Mouse (Mus musculus): ENCODE results near the gene Nup188.
A peak's percentile ranks its signal among the peaks of the same experiment; 100 is the strongest.

Gene Nup188

DNA sequence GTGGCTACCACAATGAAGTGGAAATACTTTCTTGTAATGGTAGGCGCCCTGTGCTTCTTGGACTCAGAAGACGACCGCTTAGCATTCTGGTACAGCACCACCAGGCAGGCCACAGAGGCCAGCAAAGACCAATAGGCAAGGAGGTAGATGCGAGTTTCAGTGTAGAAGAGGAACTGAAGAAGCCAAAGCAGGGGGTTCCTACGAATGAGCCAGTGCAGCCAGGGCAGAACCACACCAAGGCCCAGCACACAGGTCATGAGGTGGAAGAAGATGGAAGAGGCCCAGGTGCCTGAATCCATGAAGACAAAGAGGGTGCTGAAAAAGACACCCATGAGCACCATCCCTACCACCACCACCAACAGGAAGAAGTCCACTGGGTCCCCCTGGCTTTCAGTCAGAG, 1.2 kb upstream of the Nup188 start:
- DNase-seq (ENCODE audit: low read depth, low spot score) = no peak

DNA sequence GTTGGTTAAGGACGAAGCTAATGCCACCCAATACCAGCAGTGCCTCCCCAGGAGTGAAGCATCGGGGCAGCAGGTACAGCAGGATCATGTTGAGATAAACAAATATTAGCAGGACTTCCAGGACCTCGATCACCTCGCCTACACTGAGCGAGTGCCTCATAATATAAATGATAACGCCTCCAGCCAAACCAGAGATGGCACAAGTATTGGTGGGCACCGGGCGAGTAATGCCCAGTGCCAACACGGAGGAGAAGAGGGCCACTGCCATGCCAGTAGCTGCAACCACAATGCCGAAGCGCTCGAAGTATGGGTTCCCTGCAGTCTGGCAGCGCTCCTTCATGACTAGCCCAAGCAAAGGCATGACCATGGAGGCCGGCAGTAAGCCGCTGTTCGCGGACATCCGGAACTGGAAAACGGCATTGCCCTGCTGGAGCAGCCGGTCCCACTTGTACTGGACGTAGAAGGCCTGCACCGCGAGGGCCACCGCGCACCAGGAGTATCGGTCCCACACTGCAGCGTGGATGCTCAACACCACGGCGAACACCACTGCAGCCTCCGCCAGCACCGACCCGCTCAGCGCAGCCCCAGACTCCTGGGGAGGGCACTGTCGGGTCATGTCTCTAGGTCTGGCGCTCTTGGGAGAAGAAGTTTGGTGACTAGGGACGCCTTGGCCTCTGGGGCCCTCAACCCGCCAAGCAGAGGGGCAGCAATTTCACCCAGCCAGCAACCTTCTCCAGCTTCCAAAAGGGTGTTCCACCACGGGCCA, 598 bp upstream of the Nup188 start:
- no peak for DNase-seq (ENCODE audit: low read depth, low spot score)

DNA sequence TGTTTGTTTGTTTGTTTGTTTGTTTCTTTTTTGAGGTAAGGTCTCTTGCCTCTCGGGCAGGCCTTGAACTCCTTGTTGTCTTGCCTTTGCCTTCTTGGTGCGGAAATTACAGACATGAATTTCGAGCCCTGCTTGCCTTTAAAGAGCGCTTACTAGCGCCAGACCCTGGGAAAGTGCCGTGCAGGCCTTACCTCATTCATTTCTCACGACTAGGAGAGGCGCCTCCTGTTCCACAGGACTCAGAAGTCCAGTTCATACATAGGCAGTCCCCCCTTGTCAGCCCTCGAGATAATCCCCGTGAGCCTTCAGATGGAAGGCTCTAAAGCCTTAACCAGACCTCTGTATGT, 803 bp downstream of the Nup188 start:
- peak; percentile 51 for DNase-seq (ENCODE audit: low read depth, low spot score)

DNA sequence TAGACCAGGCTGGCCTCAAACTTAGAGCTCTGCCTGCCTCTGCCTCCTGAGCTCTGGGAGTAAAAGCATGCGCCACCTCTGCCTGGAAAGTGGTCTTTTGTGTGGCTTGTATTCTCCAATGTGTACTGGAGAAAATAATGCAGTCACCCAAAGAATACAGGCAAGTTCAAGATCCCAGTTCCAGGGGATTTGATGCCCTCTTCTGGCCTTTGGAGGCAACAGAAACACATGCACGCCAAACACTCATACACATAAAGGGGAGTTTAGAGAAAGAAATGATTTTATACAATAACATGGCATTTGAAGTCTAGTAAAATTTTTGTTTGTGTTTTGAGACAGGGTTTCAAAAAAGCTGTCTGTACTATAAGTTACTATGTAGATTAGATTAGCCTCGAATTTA, 13.3 kb downstream of the Nup188 start:
- peak; percentile 39 for DNase-seq (ENCODE audit: low read depth, low spot score)

DNA sequence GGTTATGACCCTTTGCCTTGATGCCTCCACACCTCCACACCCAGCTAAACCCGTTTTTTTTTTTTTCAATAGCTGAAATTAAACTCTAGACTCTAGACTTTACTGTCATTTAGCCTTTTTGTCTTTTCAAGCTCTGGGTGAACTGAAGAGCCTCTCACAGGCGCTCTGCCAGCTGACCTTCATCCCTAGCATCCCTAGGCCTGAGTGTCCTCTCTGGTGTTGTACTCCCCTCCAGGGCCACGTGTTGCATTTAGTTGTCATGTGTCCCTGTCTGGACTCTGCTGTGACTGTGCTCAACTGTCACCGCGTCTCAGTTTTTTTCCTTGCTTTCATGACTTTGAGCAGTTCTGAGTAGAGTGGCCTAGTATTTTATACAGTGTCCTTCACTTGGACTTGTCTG, 13.8 kb downstream of the Nup188 start:
- no peak for DNase-seq (ENCODE audit: low read depth, low spot score)

DNA sequence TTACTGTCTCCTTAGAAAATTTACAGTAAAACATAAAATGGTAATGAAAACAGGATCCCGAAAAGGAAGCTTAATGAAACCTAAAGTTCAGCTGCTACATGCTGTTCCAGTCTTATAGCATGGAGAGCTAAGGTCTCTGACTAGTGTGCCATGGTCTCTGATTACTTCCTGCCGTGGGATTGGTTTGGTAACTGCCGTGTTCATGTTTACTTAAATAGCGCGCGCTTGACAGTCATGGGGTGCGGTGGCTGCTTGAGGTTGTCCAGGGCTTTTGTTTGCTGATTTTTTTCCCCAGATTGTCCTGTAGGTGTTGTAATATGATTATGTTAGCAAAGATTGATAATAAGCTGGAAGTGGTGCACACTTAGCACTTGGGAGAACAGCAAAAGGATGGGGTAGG, 19.9 kb downstream of the Nup188 start:
- no peak for DNase-seq (ENCODE audit: low read depth, low spot score)

DNA sequence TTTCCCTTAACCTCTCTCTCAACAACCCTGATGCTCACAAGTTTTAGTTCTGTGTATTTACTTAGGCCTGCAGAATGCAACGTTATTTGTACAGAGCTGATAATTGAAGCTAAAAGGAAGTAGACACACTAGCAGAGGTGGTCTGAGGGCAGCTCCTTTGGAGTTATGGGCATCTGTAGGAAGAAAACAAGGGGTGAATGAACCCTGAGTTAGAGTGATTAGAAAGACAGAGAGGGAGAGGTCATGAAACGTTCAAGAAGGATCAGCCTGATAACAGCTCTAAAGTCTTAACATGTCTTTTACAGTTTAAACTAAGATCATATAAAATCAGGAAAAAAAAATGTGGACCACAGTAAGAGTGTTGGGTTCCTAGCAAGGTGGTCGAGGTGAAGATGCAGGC, 23.2 kb downstream of the Nup188 start:
- DNase-seq (ENCODE audit: low read depth, low spot score) = no peak

DNA sequence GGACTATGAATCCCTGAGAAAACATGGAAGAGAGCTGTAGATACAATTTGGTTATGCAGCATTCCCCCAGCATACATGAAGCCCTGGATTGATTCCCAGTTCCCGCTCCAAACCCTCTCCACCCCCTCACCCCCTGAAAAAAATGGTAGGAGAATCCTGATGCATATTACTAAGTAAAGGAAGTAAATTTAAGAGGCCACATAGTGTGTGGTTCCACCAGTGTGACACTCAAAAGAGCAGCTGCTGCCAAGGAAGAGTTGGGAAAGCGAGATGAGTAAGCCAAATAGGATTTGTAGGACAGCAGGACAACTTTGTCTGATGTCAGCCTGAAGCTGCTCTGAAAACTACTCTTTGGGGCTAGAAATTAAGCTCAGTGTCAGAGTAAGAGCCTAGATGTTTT, 25.3 kb downstream of the Nup188 start:
- no peak for DNase-seq (ENCODE audit: low read depth, low spot score)

DNA sequence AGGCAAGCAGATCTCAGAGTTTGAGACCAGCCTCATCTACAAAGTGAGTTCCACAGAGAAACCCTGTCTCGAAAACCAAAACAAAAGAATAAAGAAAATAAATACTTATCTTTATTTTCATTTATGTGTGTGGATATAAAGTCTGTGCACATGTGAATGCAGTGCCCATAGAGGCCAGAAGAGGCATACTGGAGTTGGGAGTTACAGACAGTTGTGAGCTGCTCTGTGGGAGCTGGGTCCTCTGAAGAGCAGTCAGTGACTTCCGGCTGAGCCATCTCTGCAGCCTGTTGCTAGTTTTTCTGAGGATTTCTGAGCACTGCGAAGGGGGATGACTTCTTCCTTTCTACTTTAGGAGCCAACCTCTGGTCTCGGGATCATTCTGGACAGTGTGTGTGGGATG, 29.9 kb downstream of the Nup188 start:
- DNase-seq (ENCODE audit: low read depth, low spot score) = peak; percentile 64

DNA sequence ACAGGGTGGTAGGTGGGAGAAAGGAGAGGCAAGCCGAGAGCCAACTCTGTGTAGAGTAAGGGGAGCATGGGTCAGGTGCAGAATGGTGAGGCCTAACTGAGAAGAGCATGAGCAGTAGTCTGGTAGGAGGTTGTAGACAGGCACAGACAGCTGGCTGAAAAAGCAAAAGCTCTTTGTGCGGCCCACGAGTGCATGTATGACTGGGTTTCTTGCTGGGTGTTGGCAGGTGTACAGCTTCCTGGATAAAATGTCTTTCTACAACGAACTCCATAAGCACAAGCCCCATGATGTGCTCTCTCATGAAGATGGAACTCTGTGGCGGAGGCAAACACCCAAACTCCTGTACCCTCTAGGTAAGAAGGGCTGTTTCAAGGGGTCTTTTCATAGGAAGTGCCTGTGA, 30.8 kb downstream of the Nup188 start:
- no peak for DNase-seq (ENCODE audit: low read depth, low spot score)

DNA sequence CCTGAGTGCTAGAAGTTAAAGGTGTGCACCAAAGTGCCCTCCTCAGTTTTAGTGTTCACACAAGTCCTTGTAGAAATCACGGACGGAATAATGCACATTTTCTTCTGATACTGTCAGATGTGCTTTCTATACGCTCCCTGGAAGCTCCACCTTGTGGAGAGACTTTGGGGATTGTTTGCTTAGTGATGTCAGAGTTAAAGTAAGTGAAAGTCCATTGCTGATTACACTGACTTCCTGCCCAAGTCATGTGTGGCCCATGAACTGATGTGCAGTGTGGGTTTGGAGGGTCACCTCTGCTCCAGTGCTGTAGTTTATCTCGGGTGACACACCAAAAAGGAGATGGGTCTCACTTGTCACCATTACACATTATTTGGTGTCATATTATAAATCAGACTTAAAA, 33.1 kb downstream of the Nup188 start:
- DNase-seq (ENCODE audit: low read depth, low spot score) = no peak

DNA sequence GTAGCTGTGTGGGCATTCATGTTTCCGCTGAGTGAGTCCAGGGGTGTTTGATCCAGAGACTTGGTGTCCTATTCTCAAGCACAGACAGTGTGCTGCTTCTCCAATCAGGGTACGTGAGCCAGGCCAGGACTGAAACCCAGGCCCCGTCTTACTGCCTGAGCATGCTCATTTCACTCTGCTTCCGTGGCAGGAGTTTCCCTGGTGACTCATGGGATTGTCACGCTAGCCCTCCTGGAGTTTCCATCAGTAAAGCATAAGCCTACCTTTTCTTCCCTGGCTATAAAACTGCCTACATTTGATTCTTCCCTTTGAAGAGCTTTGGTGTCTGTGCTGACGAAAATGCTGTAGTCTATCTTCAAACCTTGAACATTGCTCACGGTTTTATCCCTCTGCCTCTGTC, 36.9 kb downstream of the Nup188 start:
- no peak for DNase-seq (ENCODE audit: low read depth, low spot score)

DNA sequence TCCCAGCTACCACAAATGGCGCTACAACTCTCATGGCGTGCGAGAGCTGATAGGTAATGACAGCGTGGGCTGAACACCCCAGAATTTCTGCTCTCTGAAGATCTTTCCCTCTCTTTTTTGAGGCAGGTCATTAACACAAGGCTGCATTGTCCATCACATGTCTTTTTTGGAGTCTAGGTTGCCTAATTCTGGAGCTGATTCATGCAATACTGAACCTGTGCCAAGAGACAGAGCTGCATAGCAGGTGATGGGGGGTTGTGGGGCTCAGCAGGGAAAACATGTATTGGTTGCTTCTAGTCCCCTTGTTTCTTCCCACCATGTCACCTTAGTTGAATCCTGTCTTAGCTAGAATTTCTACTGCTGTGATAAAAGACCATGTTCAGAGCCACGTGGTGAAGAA, 39.1 kb downstream of the Nup188 start:
- DNase-seq (ENCODE audit: low read depth, low spot score) = no peak

DNA sequence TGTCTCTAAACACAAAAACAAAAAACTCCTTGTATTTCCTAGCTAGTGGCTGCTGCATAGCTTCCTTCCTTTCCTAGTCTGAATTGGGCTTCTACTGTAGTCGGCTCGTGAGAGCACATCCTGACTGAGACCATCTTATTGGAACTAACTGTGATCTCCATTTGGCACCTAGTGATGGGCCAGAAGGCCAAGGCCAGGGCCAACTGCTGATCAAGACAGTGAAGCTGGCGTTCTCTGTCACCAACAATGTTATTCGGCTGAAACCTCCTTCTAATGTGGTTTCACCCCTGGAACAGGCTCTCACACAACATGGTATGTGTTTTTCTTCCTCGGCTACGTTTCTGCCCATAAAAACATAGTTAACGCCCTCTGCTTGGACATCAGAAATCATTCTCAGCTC, 41.1 kb downstream of the Nup188 start:
- DNase-seq (ENCODE audit: low read depth, low spot score) = no peak

DNA sequence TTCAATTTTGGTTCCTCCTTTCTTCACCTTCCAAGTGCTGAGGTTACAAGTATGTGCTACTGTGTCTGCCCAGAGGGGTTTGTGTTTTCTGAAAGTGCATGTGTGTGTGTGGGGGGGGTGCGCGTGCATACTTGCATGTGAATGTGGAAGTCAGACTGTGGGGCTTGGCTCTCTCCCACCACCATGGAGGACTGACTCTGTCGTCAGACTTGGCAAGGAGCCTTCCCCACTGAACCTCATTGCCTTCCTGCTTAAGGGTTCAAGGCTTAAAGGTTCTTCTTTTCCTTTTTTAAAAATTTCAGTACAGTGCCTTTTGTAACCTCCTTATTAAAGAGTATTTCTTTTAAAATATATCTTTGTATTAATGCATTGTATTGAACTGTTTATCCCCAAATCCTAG, 42.6 kb downstream of the Nup188 start:
- DNase-seq (ENCODE audit: low read depth, low spot score) = no peak

DNA sequence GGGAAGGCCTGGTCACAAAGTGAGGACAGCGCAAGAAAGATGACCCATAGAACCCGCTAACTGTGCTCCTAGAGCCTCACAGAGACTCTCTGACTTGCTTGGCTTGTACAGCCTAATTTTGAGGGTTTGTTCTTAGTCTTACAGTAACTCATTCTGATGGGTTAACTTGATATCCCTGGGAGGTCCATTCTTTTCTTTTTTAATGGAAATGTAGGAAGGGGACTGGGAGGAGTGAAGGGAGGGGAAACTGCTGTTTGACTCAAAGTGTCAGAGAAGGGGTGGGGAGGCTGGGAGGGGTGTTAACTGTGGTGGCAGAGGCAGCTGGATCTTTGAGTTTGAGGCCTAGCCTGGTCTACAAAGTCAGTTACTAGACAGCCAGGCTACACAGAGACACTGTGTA, 49.1 kb downstream of the Nup188 start:
- peak; percentile 96 for DNase-seq (ENCODE audit: low read depth, low spot score)

DNA sequence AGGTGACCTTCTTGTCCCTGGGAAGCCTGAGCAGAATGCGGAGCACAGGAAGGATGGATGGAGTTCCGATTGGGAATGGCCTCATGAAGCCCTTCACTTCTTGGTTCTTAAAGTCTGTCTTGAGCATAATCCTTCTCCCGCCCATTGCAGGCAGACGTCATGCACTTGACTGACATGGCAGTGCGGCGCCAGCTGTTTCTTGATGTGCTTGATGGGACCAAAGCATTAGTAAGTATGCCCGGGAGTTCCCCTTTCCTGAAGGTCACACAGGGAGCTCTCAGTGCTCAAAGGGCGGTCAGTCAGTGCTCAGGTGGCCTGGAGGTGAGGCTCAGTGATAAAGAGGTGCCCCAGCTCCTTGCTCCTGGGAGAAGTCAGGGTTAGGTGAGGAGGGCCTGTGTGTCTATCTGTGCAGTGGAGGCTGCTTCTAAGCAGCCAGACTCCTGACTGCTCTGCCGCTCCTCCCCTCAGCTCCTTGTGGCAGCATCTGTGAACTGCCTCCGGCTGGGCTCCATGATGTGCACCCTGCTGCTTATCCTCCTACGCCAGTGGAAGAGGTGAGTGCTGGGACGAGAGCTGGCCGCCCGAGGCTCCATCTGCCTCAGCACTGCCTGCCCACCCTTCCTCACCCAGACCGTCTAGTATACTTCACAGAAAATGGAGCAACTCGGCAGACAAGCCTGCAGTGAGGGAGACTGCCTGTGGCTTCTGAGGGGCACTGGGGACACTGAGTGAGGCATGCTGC, 50.1 kb downstream of the Nup188 start:
- peak; percentile 78 for DNase-seq (ENCODE audit: low read depth, low spot score)

DNA sequence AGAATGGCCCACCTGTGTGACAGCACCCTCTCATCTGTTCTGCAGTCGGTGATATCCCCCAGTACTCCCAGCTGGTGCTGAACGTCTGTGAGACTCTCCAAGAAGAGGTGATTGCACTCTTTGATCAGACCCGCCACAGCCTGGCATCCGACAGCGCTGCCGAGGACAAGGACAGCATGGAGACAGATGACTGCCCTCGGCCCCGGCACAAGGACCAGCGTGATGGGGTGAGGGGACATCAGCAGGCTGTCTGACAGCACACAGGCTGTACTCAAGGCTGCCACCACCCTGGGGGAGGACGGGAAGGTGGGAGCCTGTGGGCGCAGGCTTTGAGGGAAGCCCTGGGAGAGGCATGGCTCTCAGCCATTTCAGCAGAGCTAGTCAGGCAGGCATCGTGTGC, 51.0 kb downstream of the Nup188 start:
- DNase-seq (ENCODE audit: low read depth, low spot score) = no peak

DNA sequence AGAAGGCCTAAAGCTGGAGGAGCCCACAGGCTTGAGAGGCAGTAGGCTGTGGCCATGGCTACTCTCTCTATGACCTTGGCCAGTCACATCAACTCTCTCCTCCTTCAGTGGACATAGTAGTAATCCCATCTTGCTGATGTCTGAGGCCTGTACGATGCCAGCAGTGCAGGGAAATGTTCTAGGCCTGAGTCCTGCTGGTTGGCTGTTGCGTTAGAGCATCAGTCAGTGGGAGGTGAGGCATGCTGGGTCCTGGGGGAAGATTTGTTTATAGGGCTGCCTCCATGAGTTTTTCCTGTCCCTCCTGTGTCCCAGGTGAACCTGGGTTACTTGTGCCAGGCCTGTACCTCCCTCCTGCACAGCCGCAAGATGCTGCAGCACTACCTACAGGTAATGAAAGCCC, 55.9 kb downstream of the Nup188 start:
- DNase-seq (ENCODE audit: low read depth, low spot score) = no peak

DNA sequence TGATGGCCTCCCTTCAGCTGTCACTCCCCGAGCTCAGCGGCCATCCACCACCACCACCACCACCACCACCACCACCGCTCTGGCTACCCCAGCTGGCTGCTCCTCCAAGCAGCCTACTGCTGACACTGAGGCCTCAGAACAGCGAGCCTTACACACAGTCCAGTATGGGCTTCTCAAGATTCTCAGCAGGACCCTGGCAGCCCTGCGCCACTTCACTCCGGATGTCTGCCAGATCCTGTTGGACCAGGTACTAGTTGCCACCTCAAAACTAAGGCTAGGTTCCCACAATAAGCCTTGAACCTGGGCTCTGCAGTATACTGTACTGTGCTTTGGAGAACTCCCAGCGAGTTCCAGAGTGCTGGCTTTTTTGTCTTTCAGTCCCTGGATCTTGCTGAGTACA, 56.3 kb downstream of the Nup188 start:
- no peak for DNase-seq (ENCODE audit: low read depth, low spot score)

DNA sequence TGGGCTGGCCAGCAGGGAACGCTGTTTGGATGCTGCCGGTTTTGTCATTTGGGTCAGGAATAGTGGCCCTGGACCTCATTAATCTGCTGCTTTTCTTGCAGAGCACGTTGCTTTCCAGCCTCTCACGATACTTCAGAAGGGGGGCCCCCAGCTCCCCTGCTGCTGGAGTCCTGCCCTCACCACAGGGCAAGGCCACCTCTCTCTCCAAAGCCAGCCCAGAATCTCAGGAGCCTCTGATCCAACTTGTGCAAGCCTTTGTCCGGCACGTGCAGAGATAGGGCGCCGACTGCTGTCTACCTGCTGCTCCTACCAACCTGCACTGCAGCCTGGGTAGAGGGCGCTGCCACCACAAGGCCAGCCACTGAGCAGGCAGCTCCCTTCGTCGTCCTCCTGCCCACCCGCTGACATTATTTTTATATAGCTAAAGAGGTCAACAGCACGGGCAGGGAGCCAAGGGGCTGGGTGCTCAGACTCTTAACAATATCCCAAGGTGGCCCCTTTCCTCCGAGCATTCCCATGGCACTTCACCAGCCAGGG, 57.5 kb downstream of the Nup188 start:
- no peak for DNase-seq (ENCODE audit: low read depth, low spot score)

DNA sequence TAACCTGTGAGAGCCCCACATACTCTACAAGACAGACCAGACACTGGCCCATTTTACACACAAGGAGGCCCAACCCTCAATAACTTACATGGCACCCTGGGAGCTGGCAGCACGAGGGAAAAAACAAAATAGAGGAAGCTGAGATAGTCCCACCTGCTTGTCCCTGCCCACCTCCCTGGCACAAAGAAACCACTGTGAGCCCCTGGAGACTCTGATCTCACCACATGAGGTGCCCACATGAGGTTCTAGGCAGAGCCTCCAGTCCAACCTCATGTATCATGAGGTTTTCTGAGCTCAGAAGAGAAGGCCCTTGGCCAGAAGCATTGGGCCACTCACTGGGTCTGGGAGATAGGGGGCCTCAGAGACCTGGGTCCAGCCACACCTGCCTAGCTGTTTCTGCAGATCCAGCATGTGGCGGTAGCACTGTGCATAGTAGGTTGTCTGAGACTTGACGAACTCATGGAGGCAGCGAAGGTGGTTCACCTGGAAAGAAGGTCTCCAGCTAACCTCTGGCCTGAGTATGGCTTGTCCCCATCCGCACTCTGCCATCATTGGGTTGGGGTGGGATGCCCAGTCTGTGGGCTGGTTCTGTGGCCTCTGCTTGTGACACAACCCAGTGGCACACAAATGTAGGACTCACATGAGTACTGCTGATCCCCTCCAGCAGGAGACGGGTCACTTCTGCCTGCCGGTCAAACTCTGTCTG, 59.9 kb downstream of the Nup188 start:
- DNase-seq (ENCODE audit: low read depth, low spot score) = no peak

DNA sequence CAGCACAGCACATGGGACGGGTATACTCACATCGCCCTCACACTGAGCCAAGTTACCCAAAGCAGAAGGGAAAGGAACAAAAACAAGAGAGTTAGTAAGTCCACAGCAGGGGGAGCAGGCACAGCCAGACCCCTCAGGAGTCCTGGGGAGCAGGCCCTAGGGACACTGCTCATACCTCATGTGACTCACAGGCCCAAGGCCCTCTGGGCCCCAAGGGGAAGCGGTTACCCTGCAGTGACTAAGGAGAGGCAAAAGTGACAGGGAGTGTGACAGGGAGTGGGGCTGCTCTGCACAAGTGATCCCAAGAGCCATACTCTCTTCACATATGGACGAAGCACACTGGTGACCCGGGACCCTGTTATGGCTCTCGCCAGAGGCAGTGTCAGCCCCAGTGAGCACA, 63.0 kb downstream of the Nup188 start:
- DNase-seq (ENCODE audit: low read depth, low spot score) = no peak

Measured in R1 (cell line).